Mouse (Mus musculus) cerebellum, postnatal 14 days (tissue): ENCODE results near the gene Scn3b.
A peak's percentile ranks its signal among the peaks of the same experiment; 100 is the strongest.

Experiments
- DNase-seq, 2 experiments: peaks; one replicate each; pipeline ENCODE4 v3.0.0; 2021; ENCODE audit warnings: mixed read lengths in 2 of 2

Gene Scn3b

GRCm38 (mm10) chr9:40318771-40319170, 49.8 kb downstream of the Scn3b start:
- DNase-seq, result peak; percentile 79 to 81

DNA sequence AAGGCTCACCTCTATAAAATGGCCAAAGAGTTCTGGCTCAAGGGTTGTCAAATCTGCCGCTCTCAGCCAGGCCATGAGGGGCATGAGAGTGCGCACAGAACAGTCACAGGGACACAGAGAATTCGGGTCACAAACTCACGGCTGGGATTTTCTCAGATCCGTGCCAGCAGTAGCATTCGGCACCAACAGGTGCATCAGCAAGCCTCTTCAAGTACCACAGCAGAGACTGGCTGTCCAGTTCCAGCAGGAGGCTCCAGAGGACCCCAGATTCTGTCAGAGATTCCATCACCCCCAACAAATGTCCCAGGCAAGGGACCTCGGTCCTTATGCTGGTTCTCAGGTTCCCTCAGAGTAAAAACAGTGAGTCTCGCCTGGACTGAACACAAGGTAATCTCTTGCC, 51.4 kb downstream of the Scn3b start:
- peak; percentile 42 to 44 for DNase-seq

DNA sequence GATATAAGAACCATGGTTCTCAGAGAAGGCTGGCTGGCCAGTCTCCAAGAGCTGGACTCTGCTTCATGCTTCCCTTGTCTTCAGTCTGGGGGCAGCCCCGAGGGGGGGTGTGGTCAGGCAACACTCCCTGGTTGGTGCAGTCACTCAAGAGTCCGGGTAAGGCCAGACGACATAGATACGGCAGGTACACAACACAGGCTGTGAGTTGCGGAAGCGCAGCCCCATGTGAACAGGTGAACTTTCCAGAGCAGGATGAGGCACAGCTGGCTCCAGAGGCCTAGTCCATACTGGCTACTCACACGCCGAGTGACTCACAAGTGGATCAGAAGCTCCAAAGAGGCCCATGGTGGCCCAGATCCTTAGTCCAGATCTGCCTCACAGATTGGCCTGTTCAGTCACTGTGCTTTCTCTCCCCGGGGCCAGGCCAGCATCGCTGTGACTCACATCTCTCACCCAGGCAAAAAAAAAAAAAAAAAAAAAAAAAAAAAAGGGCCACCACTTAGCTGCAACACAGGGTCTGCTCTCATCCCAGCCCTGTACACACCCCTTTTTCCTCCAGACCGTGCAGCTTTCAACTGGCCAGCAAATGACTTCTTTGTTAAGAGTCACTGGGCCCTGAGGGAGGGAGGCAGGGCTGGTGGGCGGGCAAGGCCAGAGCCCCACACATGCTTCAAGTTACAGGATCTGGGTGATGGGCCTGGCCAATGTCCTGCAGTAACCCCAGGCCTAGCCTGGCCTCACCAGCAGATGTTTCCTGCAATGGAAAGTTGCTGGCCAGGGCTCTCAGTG, 52.1 kb downstream of the Scn3b start:
- peak; percentile 53 to 62 for DNase-seq

DNA sequence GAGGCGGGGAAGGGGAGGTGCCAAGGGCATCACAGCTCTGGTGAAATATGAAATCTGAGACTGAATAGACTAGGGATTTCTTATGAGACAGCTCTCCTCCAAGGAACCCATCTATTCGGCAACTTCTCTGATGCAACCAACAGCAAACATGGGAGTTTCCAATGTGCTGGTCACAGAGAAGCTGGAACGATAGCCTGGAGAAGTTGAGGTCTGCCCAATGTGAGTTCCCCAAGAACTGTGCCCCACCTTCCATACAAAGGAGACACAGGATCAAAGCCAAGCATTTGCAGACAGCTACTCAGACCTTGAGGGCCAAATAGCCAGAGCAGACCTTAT, 52.6 kb downstream of the Scn3b start:
- no peak for DNase-seq

- no peak for DNase-seq
Measured at GRCm38 (mm10) chr9:40322372-40322771, 53.4 kb downstream of the Scn3b start.

DNA sequence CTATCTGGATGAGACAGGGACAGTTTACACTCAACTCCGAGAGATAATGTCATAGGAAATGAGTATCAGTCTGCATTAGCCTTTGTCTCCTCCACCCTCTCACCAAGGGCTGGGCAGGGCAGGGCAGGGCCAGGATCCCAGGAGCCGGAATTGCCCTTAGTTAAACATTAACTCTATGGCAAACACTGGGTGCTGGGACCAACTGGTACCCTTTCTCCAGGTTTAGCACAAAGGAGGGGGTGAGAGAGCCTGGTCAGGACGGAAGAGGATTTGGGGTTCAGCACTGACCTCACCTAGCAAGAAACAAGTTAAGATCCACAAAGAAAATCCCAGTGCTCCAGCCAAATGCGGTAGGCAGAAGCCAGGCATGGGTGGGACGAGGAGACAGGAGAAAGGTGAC, 54.2 kb downstream of the Scn3b start:
- DNase-seq, result no peak

- no peak for DNase-seq
Measured at GRCm38 (mm10) chr9:40323773-40324172, 54.8 kb downstream of the Scn3b start.

DNA sequence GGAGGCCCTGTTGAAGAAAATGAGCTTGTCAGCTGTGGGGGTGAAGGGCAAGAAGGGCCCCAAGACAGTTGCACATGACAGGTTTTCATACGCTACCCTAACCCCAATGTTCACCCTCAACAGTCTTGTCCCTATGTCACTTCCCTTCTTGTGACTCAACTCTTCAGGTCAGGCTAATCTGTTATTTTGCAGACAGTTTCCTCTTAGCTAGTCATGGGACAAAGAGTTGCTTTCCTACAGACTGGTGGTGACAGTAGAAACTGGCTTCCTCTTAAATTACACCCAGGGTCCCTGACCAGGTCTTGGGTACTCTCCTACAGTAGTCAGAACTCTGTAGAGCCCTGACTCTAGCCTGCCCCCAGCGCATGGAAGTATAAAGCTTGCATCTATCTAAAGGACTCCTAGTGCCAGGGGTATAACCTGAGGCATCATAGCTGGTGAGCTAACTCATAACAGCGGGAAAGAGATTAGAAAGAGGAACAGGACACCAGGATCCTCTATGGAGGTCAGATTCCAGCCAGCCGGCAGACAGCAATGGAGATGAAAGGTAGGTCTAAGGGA, 55.3 kb downstream of the Scn3b start:
- no peak for DNase-seq

- DNase-seq, result no peak
Measured at GRCm38 (mm10) chr9:40324826-40325225, 55.8 kb downstream of the Scn3b start.

DNA sequence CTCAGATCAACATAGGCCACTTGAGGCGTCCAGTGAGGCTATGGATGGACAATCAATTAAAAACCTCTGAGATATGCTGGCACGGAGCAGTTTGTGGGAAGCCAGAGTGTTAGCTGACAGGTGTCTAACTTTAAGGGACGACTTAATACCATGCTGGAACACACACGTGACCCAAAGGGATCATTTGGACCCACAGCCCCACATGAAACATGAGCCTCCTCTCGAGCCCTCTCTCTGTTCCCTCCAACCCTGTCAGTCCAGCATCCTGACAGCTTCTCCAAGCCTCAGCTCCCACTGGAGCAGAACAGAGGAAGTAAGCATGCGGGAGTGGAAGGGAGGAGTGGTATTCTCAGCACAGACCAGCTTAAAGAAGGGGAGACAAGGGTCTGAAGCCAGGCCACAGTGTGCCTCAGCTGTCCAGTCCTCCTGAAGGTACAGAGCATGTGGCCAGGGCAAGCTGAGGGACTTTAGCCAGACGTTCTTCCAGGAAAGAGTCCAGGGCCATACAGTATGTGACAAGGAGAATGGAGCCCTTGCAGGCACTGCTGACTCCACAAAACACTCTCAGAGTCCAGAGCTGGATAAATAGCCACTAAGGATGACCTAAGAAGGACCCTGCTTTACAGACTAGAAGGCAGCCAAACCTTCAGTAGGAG, 57.4 kb downstream of the Scn3b start:
- DNase-seq, result no peak

DNA sequence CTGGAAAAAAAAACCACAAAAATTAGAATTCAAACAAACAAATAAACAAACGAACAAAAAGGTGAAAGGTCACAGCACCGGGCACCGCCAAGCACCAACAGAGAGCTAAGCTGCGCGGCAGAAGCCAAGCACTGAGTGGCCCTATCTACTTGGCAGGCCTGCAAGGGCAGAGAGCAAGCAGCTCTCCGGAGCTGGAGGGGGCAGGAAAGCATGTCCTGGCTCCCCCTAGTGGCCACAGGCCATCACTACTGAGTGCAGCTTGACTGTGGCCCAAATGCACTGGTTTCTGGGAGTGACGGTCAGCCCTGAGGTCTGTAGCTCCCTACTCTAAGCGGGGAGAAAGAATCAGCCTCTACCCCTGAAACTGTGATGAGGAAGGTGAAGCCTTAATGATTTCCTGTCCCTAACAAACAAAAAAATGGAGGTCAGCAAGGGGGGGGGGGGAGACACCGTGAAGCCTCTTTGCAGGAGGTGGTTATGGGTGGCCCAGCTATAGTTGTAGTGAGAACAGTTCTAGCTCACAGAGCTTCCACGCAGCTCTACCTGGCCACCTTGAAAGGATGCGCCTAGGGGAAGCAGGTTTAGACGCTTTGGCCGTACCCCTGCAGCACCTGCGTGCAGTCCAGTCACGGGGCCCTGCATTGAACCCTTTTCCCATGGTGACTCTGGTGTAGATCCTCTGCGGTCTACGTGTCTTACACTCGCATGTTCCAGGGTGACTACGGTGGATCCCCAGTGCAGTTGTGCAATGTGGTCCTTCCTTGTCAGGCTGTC, 61.8 kb downstream of the Scn3b start:
- peak; percentile 98 for DNase-seq

DNA sequence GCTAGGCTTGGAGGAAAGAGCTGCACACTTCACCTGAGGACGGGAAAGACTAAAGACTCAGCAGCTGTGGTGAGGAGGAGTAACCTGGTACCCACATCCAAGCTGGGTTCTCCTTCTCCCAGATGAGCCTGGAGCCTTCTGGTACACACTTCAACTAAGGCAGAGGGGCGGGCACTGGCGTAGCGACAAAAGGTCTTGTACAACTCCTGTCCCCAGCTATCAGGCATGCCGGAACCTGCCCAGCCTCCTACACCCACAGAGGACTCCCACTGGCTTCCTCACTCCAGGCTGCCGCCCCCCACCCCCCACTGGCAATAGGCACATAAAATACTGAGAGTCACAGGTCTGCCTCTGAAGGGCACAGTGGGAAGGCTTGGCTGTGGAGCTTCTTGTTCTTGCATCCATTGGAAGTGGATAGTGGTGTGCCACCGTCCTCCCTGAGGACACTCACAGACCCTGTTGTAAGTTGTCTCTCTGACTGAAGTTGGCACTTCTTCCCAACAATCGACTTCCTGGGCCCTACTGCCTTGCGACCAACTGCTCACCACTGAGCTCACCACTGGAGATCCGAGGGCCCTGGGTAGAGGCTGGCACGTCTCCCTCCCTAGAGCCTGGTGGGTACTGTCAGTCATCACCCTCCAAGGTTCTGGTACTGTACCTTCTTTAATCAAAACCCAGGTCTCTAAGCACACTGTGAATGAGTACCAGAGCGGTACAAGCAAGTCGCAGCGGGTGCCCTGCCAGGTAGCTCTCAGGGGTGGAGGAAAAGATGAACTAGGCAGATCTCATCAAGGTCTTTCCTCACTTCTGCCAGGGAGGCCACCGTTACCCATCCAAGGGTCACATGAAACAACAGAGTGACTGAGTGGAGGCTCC, 62.6 kb downstream of the Scn3b start:
- peak; percentile 58 to 59 for DNase-seq

GRCm38 (mm10) chr9:40332326-40332725, 63.3 kb downstream of the Scn3b start:
- DNase-seq, result peak; percentile 98

DNA sequence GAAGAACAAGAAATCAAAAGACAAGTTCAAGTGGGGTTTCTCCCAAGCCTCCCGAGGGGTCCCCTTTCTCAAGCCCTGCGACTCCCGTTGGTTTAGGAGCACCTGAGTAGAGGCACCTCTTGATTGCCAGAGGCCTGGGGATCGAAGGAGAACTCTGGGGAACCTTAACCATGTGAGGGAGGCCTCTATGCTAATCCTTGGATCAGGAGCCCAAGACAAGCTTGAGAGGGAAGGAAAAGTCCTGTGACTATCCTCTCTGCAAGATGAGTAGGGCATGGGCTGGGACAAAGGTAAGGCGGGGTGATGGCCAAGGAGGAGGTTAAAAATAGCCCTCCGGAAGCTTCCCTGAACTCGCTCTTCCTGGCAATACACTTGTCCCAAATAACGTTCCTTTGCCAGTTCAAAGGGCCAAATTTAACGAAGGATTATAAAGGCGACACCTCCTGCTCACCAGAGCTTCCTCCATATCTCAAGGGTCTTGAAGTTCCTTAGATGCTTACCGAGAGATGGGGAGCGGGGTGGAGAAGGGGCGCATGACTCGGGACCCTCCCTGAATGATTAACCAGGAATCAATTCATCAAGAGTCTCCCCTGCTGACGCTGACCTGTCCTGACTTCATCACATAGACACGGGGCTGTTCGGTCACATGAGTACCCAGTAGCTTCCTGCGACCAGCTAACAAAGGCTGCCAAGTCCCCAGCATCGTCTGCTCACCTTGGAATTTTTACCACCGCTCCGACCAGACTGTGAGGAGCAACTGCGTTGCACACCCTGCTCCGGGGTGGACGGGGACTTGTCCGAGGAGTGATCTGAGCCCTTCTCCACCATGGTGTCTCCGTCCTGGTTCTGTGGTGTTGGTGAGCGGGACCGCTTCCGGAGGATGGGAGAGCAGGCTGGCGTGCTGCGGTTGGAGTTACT, 64.0 kb downstream of the Scn3b start:
- peak; percentile 64 to 76 for DNase-seq

GRCm38 (mm10) chr9:40333649-40334396, 64.8 kb downstream of the Scn3b start:
- DNase-seq, result peak; percentile 95 to 98

- peak; percentile 63 to 74 for DNase-seq
Measured at GRCm38 (mm10) chr9:40334617-40335016, 65.6 kb downstream of the Scn3b start.

DNA sequence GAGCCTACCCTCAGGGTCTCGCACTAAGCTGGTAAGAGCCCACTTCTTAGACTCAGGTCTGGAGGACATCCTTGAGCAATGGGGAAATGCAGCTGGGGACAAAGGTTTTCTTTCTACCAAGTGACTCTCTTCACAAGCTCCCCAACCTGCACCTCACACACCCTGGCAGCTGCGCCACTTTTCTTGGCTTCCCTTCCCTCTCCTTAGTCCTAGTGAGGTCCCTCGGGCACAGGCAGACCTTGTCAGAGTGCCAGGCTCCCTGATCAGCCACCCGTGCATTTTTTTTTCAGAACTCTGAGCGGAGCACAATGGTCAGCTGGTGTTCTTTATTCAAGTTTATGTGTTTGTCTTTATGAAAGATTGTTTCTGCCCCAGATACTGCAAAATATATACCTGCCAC, 67.7 kb downstream of the Scn3b start:
- DNase-seq, result peak; percentile 72 to 76

DNA sequence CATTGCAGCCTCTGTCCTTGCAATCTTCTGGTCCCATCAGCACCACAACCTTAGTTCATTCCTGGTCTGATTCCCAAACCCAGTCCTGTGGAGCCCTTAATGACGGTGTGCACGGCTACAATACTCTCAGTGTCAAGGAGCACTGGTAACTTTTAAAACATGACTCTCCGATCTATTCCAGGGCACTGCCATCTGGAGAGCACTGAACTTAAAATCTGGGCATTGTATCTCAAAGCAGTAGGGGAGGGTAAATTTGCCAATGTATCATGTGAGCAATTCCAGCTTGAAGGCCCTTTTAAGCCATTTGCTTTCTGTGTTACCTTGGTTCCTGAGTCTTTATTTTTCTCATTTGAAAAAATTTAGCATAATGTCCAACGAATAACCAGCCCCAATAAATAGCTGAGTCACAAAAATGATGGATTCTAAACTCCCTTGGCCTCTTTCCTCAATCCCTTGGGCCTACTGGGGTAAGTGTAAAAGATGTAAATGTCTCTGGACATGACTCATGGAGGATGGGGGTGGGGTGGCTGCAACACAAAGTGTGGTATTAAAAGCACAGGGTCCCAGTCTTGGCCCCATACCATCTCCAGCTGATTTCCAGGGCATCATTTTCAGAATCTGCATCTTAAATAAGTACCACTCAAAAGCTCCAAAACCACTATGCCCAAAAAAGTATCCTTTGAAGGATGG, 68.3 kb downstream of the Scn3b start:
- peak; percentile 50 to 58 for DNase-seq

- no peak for DNase-seq
Measured at GRCm38 (mm10) chr9:40339578-40339977, 70.6 kb downstream of the Scn3b start.
